Mouse (Mus musculus): Measurements from ENCODE around the gene Frmd6. TPM values are rescaled to one million over a fixed set of nuclear protein-coding genes. Genes with fewer than 3 reads are reported as not detected.

The Frmd6 gene
- 8.1 and 8.3 TPM in 2 replicates for polyA plus RNA-seq (2015; fragmentation: Nextera tagmentation; extraction: Ambion mirVana)

DNA sequence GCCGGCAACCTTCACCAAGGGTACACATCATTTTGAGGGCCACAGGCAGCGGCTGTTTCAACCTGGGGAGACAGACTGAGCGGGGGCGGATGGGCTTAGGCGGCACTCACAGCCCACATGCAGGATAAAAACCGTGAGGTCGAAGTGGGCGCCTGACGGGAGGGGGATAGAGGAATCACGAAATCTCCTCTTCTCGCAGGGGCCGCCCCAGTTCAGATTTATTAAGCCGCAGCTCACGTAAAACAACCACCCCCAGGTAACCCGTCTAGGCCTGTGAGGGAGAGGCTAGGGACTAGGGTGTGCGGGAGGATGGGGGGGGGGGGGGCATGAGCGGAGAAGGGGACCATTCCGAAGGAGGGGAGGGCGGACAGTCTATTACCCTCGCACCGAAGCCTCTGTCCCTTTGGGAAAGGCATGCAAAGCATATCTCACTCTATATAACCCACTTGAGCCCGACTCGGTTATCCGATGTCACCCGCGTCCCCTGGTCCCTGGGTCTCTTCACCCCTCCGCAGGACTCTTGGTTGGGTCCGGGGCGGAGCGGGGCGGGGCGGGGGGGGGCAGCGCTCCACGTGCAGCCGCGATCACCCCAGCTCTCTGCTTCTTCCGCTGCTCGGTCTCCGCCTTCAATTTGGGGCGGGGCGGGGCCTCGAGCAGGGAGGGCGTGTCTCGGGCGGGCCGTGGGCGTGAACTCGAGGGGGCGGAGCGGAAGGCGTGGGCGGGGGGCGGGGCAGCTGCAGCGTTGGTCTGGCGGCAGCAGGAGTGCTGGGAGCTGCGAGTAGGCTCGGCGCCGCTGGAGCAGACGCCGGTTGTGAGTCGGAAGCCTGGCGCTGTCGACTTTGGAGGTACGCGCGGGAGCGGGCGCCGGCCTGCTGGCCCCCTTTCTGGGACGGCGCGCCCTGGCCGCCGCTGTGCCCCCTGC is at the start of gene Frmd6:
Frmd6 (plus strand) TSS at position 786 of the 922 bp plus-strand sequence.
- H3K9ac ChIP-seq (ENCODE audit: low read depth, low read length), result peak within 1 kb of the TSS; percentile 83
- H3K27me3 ChIP-seq (ENCODE audit: control insufficient read depth, insufficient read depth, low read depth, low read length), result no peaks in the 10 kb centered on the region
- ATAC-seq, result peak; percentile 93
- H3K4me1 ChIP-seq (ENCODE audit: control insufficient read depth, insufficient read depth, low read length), result peaks cover 32% of the 10 kb centered on the region
- H3K4me2 ChIP-seq (ENCODE audit: low read length), result peak within 1 kb of the TSS; percentile 88
- H3K36me3 ChIP-seq (ENCODE audit: control insufficient read depth, insufficient read depth, low read length), result no peaks in the 10 kb centered on the region
- peak within 1 kb of the TSS; percentile 82 for H3K27ac ChIP-seq (ENCODE audit: low read length)
- peak within 1 kb of the TSS; percentile 76 for H3K4me3 ChIP-seq (ENCODE audit: low read depth, low read length)
- H3K9me3 ChIP-seq (replicated peaks; ENCODE audit: control insufficient read depth, low read length, poor library complexity, severe bottlenecking), result no peaks in the 10 kb centered on the region
- WGBS, result under 1% methylated on average over 62 of the region's 75 CpGs

DNA sequence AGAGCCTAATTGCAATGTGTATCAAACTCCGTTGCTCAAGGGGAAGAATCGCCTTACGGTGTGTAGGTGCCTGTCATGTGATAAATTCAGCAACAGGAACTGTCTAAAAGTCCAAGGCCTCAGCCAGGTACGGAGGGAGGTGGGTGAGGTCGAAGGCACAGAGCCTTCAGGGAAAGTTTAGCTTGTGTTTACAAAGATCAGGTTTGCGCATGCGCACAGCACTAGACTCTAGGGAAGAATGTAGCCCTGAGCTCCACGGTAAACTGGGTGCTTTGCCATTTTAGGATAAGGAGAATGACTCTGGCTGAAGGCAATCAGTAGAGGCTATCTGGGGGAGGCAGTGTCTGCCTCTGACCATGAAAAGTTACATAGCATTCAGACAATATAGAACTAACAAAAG is 49.7 kb upstream of the Frmd6 start:
- no peaks in the 10 kb centered on the region for H3K36me3 ChIP-seq (ENCODE audit: control insufficient read depth, insufficient read depth, low read length)
- peaks cover 10% of the 10 kb centered on the region for H3K4me1 ChIP-seq (ENCODE audit: control insufficient read depth, insufficient read depth, low read length)
- H3K4me2 ChIP-seq (ENCODE audit: low read length), result no peak overlapping the region
- 90% methylated on average over 8 of the region's 8 CpGs for WGBS
- no peak overlapping the region for H3K9ac ChIP-seq (ENCODE audit: low read depth, low read length)
- no peaks in the 10 kb centered on the region for H3K27me3 ChIP-seq (ENCODE audit: control insufficient read depth, insufficient read depth, low read depth, low read length)
- ATAC-seq, result no peak
- H3K4me3 ChIP-seq (ENCODE audit: low read depth, low read length), result no peak overlapping the region
- no peak overlapping the region for H3K27ac ChIP-seq (ENCODE audit: low read length)
- no peaks in the 10 kb centered on the region for H3K9me3 ChIP-seq (replicated peaks; ENCODE audit: control insufficient read depth, low read length, poor library complexity, severe bottlenecking)

DNA sequence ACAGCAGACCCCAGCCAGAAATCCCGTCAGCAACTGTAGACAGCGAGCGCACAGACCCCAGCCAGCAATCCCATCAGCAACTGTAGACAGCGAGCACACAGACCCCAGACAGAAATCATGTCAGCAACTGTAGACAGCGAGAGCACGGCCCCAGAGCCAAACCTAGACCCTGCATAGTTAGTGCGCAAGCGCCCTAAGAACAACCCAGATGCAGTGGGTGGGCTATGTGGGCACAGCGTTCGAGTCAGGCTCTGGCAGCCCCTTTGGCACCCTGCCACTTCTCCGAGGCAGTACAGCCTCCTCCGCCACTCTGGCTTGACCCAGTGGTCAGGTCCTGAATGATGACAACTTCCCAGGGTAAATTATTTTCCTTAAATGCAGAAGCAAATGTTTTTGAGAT is 48.6 kb upstream of the Frmd6 start:
- Histone ChIP-seq H3K27ac (ENCODE audit: low read length) (no peak overlapping the region), H3K27me3 (ENCODE audit: control insufficient read depth, insufficient read depth, low read depth, low read length) (no peaks in the 10 kb centered on the region), H3K4me3 (ENCODE audit: low read depth, low read length) (no peak overlapping the region), H3K36me3 (ENCODE audit: control insufficient read depth, insufficient read depth, low read length) (no peaks in the 10 kb centered on the region), H3K9me3 (replicated peaks; ENCODE audit: control insufficient read depth, low read length, poor library complexity, severe bottlenecking) (no peaks in the 10 kb centered on the region), H3K9ac (ENCODE audit: low read depth, low read length) (no peak overlapping the region), H3K4me2 (ENCODE audit: low read length) (no peak overlapping the region), H3K4me1 (ENCODE audit: control insufficient read depth, insufficient read depth, low read length) (peaks cover 10% of the 10 kb centered on the region)
- WGBS, result 80% methylated on average over 12 of the region's 12 CpGs
- ATAC-seq, result no peak

DNA sequence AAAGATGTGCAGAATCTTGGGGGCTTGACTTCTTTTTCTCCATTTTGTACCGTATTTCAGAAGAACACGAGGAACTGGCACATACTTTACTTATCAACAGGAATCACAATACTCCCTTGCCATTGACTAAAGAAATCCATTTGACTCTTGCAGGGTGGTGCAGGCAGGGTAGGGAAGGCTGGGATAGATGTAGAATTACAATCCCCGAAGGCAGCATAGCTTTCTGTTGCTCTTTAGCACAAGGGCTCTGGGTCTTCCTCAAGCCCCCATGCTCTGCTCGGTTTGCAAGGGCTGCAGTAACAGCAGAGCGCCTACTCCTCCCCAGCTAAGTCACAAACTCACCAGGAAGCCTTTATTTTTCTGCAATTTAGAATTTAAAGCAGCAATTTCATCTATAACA is 47.8 kb upstream of the Frmd6 start:
- H3K27ac ChIP-seq (ENCODE audit: low read length), result peak overlapping the region; percentile 36; the same call in 1 of the 2 replicates
- H3K27me3 ChIP-seq (ENCODE audit: control insufficient read depth, insufficient read depth, low read depth, low read length), result no peaks in the 10 kb centered on the region
- H3K9me3 ChIP-seq (replicated peaks; ENCODE audit: control insufficient read depth, low read length, poor library complexity, severe bottlenecking), result no peaks in the 10 kb centered on the region
- no peak overlapping the region for H3K4me3 ChIP-seq (ENCODE audit: low read depth, low read length)
- WGBS, result 59% methylated on average over 5 of the region's 5 CpGs
- no peak overlapping the region for H3K4me2 ChIP-seq (ENCODE audit: low read length)
- ATAC-seq, result no peak
- peaks cover 10% of the 10 kb centered on the region for H3K4me1 ChIP-seq (ENCODE audit: control insufficient read depth, insufficient read depth, low read length)
- no peaks in the 10 kb centered on the region for H3K36me3 ChIP-seq (ENCODE audit: control insufficient read depth, insufficient read depth, low read length)
- H3K9ac ChIP-seq (ENCODE audit: low read depth, low read length), result no peak overlapping the region

DNA sequence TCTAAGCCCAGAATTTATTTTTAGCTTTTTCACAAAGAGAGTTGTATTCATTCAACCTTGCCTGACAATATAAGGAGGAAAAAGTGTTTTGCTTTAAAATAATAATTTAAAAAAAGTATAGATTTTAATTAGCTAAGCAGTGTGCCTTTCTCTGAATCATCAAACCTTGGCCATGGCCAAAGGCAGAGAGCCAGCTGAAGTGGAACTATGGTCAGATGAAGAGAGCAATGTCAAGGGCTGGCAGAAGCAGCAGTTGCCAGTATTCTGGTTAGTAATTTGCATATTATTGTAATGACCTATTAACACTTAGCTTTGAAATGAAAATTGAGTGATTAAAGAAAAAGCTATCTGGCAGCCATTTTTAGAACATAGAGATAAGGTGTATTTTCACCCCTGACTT is 47.4 kb upstream of the Frmd6 start:
- ATAC-seq, result no peak
- no peaks in the 10 kb centered on the region for H3K27me3 ChIP-seq (ENCODE audit: control insufficient read depth, insufficient read depth, low read depth, low read length)
- no peak overlapping the region; the same call in 1 of the 2 replicates for H3K27ac ChIP-seq (ENCODE audit: low read length)
- no peak overlapping the region for H3K9ac ChIP-seq (ENCODE audit: low read depth, low read length)
- no peaks in the 10 kb centered on the region for H3K36me3 ChIP-seq (ENCODE audit: control insufficient read depth, insufficient read depth, low read length)
- peaks cover 14% of the 10 kb centered on the region for H3K4me1 ChIP-seq (ENCODE audit: control insufficient read depth, insufficient read depth, low read length)
- H3K4me3 ChIP-seq (ENCODE audit: low read depth, low read length), result no peak overlapping the region
- H3K4me2 ChIP-seq (ENCODE audit: low read length), result no peak overlapping the region
- H3K9me3 ChIP-seq (replicated peaks; ENCODE audit: control insufficient read depth, low read length, poor library complexity, severe bottlenecking), result no peaks in the 10 kb centered on the region

DNA sequence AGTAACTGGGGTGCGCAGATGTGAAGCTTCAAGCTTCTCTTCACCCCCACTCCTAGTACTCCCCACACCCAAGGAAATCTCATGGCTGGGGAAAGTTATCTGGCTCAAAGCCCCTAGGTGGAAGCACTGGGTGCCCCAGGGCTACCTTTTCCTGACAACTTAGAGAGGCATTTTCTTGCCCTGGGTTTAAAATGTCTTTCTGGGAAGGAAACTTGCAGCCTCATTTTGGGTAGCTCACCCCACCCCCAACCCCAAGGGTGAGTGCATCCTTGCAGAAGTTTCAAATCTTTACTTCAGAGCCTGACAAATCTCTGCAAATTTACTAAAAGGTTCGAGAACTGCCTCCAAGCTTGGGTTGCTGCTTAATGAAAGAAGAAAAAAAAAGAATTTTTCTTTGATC is 47.0 kb upstream of the Frmd6 start:
- Histone ChIP-seq H3K9ac (ENCODE audit: low read depth, low read length) (no peak overlapping the region), H3K9me3 (replicated peaks; ENCODE audit: control insufficient read depth, low read length, poor library complexity, severe bottlenecking) (no peaks in the 10 kb centered on the region), H3K4me3 (ENCODE audit: low read depth, low read length) (no peak overlapping the region), H3K4me2 (ENCODE audit: low read length) (no peak overlapping the region), H3K27me3 (ENCODE audit: control insufficient read depth, insufficient read depth, low read depth, low read length) (no peaks in the 10 kb centered on the region), H3K27ac (ENCODE audit: low read length) (no peak overlapping the region), H3K4me1 (ENCODE audit: control insufficient read depth, insufficient read depth, low read length) (peaks cover 17% of the 10 kb centered on the region), H3K36me3 (ENCODE audit: control insufficient read depth, insufficient read depth, low read length) (no peaks in the 10 kb centered on the region)
- WGBS, result 64% methylated on average over 2 of the region's 2 CpGs
- ATAC-seq, result no peak

DNA sequence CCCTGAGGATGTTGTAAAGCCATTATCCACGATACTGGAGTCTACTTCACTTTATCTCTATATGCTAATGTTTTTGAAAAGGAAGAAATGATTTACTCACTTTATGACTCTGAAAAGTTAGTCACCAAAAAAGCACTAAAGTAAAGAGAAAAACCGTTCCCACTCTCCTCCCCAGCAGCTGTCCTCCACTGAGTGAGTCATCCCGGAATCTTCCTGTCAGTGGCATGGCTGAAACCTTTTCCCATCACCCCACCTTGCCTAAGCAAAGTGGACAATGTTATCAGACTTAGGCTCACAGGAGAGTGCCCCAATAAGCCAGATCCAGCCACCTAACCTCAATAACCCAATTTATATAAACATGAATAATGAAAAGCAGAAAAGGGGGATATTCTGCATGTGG is 46.6 kb upstream of the Frmd6 start:
- peaks cover 22% of the 10 kb centered on the region for H3K4me1 ChIP-seq (ENCODE audit: control insufficient read depth, insufficient read depth, low read length)
- no peaks in the 10 kb centered on the region for H3K9me3 ChIP-seq (replicated peaks; ENCODE audit: control insufficient read depth, low read length, poor library complexity, severe bottlenecking)
- H3K4me2 ChIP-seq (ENCODE audit: low read length), result no peak overlapping the region
- no peak for ATAC-seq
- no peaks in the 10 kb centered on the region for H3K36me3 ChIP-seq (ENCODE audit: control insufficient read depth, insufficient read depth, low read length)
- H3K27ac ChIP-seq (ENCODE audit: low read length), result no peak overlapping the region
- no peak overlapping the region for H3K9ac ChIP-seq (ENCODE audit: low read depth, low read length)
- 53% methylated on average over 3 of the region's 3 CpGs for WGBS
- H3K27me3 ChIP-seq (ENCODE audit: control insufficient read depth, insufficient read depth, low read depth, low read length), result no peaks in the 10 kb centered on the region
- no peak overlapping the region for H3K4me3 ChIP-seq (ENCODE audit: low read depth, low read length)

DNA sequence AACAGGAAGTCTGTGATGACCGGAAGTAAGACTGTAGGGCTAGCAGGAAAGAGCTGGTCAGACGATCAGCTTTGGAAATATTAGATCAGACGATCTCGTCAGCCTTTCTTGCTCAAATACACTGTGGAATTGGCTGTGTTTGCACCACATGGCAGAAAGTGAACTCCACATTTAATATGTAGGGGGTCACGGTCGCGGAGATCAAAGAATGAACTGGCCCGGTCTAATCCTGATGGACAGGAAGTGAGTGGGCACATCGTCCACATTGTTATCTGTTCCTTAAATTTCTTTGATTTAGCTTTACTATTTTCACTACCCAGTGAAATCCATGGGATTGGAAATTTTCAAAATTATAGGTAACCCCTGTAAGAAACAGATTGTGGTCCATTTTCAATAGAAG is 42.3 kb upstream of the Frmd6 start:
- Histone ChIP-seq H3K27me3 (ENCODE audit: control insufficient read depth, insufficient read depth, low read depth, low read length) (no peaks in the 10 kb centered on the region), H3K9me3 (replicated peaks; ENCODE audit: control insufficient read depth, low read length, poor library complexity, severe bottlenecking) (no peaks in the 10 kb centered on the region), H3K36me3 (ENCODE audit: control insufficient read depth, insufficient read depth, low read length) (no peaks in the 10 kb centered on the region), H3K9ac (ENCODE audit: low read depth, low read length) (no peak overlapping the region), H3K4me2 (ENCODE audit: low read length) (peak overlapping the region; percentile 38), H3K4me1 (ENCODE audit: control insufficient read depth, insufficient read depth, low read length) (peaks cover 22% of the 10 kb centered on the region), H3K27ac (ENCODE audit: low read length) (no peak overlapping the region), H3K4me3 (ENCODE audit: low read depth, low read length) (no peak overlapping the region)
- WGBS, result 17% methylated on average over 9 of the region's 9 CpGs
- no peak for ATAC-seq

DNA sequence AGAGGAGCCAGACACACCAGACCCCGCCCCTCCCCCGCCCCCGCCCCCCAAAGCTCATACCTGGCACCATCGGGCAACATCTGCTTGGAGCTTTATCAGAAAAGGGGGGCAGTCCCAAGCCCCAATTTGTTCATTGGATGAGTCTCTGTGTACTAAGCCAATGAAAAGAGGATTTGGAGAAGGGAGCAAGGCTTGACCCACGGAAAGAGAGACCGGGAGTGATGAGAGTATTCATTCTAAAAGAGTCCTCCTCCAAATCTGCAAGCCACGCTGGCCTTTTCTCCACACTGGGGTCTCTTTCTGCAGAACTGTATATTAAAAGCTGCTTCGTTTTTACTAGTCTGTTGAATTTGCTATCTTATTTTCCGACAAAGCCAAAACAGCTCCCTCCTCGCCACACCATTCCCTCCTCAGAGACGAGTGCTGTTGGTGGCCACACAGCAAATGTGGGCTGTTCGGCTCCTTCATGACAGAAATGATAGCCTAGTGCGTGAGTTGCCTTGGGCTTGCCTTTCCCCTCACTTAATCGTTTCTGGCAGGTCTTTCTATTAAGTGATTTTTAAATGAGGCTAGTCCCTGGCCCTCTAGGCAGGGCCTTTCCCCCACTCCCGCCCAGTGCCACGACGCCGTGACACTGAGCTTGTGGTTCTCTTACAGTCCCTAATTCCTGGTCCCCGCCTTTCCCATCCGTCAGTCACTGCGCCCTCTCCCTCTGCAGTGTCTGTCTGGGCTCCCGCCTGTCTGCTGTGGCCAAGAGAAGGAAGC is 41.7 kb upstream of the Frmd6 start:
- Histone ChIP-seq H3K9ac (ENCODE audit: low read depth, low read length) (peak overlapping the region; percentile 21; the same call in 1 of the 2 replicates), H3K27me3 (ENCODE audit: control insufficient read depth, insufficient read depth, low read depth, low read length) (no peaks in the 10 kb centered on the region), H3K4me1 (ENCODE audit: control insufficient read depth, insufficient read depth, low read length) (peaks cover 19% of the 10 kb centered on the region), H3K36me3 (ENCODE audit: control insufficient read depth, insufficient read depth, low read length) (no peaks in the 10 kb centered on the region), H3K4me3 (ENCODE audit: low read depth, low read length) (no peak overlapping the region), H3K27ac (ENCODE audit: low read length) (peak overlapping the region; percentile 42; the same call in 1 of the 2 replicates), H3K4me2 (ENCODE audit: low read length) (peak overlapping the region; percentile 38), H3K9me3 (replicated peaks; ENCODE audit: control insufficient read depth, low read length, poor library complexity, severe bottlenecking) (no peaks in the 10 kb centered on the region)
- peak; percentile 57 for ATAC-seq
- WGBS, result 18% methylated on average over 22 of the region's 22 CpGs
